Mouse (Mus musculus) adrenal gland, postnatal 4 days (tissue): Measurements from ENCODE around the gene Dnase1l2. TPM values are rescaled to one million over a fixed set of nuclear protein-coding genes. Genes with fewer than 3 reads are reported as not detected.
A peak's percentile ranks its signal among the peaks of the same experiment; 100 is the strongest.

Experiments used
- DNase-seq, 2 experiments: peaks; one replicate each; pipeline ENCODE4 v3.0.0; 2021 to 2022; ENCODE audit warnings: low spot score in 2 of 2, mixed read lengths in 2 of 2
- long read RNA-seq, 2 experiments: library from polyadenylated mRNA; stranded (forward); transcript quantifications; one replicate each; pipeline ENCODE4 v2.0.0; 2021
- total RNA-seq, 2 experiments: library from RNA; stranded (reverse); gene quantifications; 2 replicates each; pipeline ENCODE4 v1.2.3; 2021

Dnase1l2 gene
- total RNA-seq = 1 to 10 TPM; 3.1 to 3.4 TPM
- long read RNA-seq, experiment 1, partial matches to known transcripts = 0 of 1 reads
- long read RNA-seq, experiment 1, other reads (novel, unspliced or antisense) = 0 of 1 reads
- long read RNA-seq, experiment 2 = 0 reads

GRCm38 (mm10) chr17:24442632-24443155 lies at the start of gene Dnase1l2:
TSS of gene Dnase1l2 (minus strand) at chr17:24443105.
- DNase-seq = no peak

GRCm38 (mm10) chr17:24490399-24490798 lies 47.5 kb upstream of the Dnase1l2 start:
- DNase-seq = no peak

- no peak for DNase-seq
These were observed 46.5 kb upstream of the Dnase1l2 start for GRCm38 (mm10) chr17:24489265-24490030.

- DNase-seq = no peak
These were observed 45.9 kb upstream of the Dnase1l2 start for GRCm38 (mm10) chr17:24488662-24489264.

GRCm38 (mm10) chr17:24488186-24488661 lies 45.3 kb upstream of the Dnase1l2 start, which contains the start of gene Caskin1:
TSS of gene Caskin1 (plus strand) at chr17:24488601.
- DNase-seq = no peak

GRCm38 (mm10) chr17:24485090-24485860 lies 42.4 kb upstream of the Dnase1l2 start:
- no peak for DNase-seq

- DNase-seq = no peak
These were observed 40.6 kb upstream of the Dnase1l2 start for GRCm38 (mm10) chr17:24483495-24483894.

- DNase-seq = no peak
These were observed 38.3 kb upstream of the Dnase1l2 start for GRCm38 (mm10) chr17:24481027-24481815.

- no peak for DNase-seq
These were observed 37.4 kb upstream of the Dnase1l2 start for GRCm38 (mm10) chr17:24480201-24480826.

- no peak for DNase-seq
These were observed 36.5 kb upstream of the Dnase1l2 start for GRCm38 (mm10) chr17:24479431-24479830.

- DNase-seq = peak; percentile 94 to 95
These were observed 35.9 kb upstream of the Dnase1l2 start, which contains the start of gene Mlst8 for GRCm38 (mm10) chr17:24478663-24479380. TSS of gene Mlst8 (minus strand) at chr17:24479078.

GRCm38 (mm10) chr17:24477985-24478600 lies 35.2 kb upstream of the Dnase1l2 start:
- no peak for DNase-seq

GRCm38 (mm10) chr17:24477053-24477984 lies 34.4 kb upstream of the Dnase1l2 start:
- DNase-seq = no peak

- no peak for DNase-seq
These were observed 33.3 kb upstream of the Dnase1l2 start for GRCm38 (mm10) chr17:24476022-24476776.

GRCm38 (mm10) chr17:24475586-24475985 lies 32.7 kb upstream of the Dnase1l2 start:
- DNase-seq = no peak

- no peak for DNase-seq
These were observed 31.7 kb upstream of the Dnase1l2 start for GRCm38 (mm10) chr17:24474557-24474956.
